Mouse (Mus musculus): ENCODE measurements at regions not wholly inside any gene's neighbourhood (a gene's known extent, or its start where the extent isn't known, plus 50 kb on each side); places are given as distances from the start of the nearest gene placed in this dataset.
A peak's percentile ranks its signal among the peaks of the same experiment; 100 is the strongest.

DNA sequence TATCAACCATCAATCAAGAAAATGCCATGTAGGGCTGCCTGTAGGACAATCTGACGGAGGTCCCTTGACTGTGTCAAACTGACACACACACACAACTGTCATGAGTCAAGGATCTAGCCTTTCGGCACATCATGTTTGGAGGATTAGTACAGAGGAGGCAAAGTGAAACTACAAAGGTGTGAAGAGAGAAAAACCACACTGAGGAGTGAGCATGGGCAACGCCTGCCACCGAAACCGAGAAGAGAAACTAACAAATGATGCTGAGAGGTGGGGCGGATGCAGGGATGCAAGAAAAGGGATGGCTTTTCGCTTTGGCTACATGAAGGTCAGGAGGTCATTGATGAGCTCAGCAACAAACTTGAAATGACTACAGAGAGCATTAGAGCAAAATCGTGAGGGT lies 111.8 kb upstream of the Bach2 start:
- Histone ChIP-seq H3K4me1 (no peaks in the 10 kb centered on the region), H3K9me3 (replicated peaks) (no peaks in the 10 kb centered on the region), H3K27ac (replicated peaks) (no peak overlapping the region), H3K4me3 (replicated peaks) (no peak overlapping the region), H3K9ac (replicated peaks) (no peak overlapping the region), H3K4me2 (no peak overlapping the region), H3K27me3 (replicated peaks) (no peaks in the 10 kb centered on the region), H3K36me3 (no peaks in the 10 kb centered on the region)
- 92% methylated on average over 8 of the region's 8 CpGs for WGBS
- ATAC-seq (ENCODE audit: low FRiP score) = no peak

GRCm38 (mm10) chr4:32130594-32130993 lies 108.0 kb upstream of the Bach2 start:
- Histone ChIP-seq H3K4me2 (no peak overlapping the region), H3K4me1 (no peaks in the 10 kb centered on the region), H3K27ac (replicated peaks) (no peak overlapping the region), H3K9ac (replicated peaks) (no peak overlapping the region), H3K36me3 (no peaks in the 10 kb centered on the region), H3K27me3 (replicated peaks) (no peaks in the 10 kb centered on the region), H3K4me3 (replicated peaks) (no peak overlapping the region), H3K9me3 (replicated peaks) (no peaks in the 10 kb centered on the region)
- 79% methylated on average over 12 of the region's 12 CpGs for WGBS
- no peak for ATAC-seq (ENCODE audit: low FRiP score)

GRCm38 (mm10) chr4:32131819-32132218 lies 106.8 kb upstream of the Bach2 start:
- Histone ChIP-seq H3K9ac (replicated peaks) (no peak overlapping the region), H3K36me3 (no peaks in the 10 kb centered on the region), H3K9me3 (replicated peaks) (no peaks in the 10 kb centered on the region), H3K4me3 (replicated peaks) (no peak overlapping the region), H3K27me3 (replicated peaks) (no peaks in the 10 kb centered on the region), H3K4me2 (no peak overlapping the region), H3K27ac (replicated peaks) (no peak overlapping the region), H3K4me1 (no peaks in the 10 kb centered on the region)
- ATAC-seq (ENCODE audit: low FRiP score) = no peak
- 88% methylated on average over 5 of the region's 5 CpGs for WGBS

- H3K4me3 ChIP-seq (replicated peaks) = no peak overlapping the region
- H3K9ac ChIP-seq (replicated peaks) = no peak overlapping the region
- H3K4me1 ChIP-seq = no peaks in the 10 kb centered on the region
- H3K9me3 ChIP-seq (replicated peaks) = no peaks in the 10 kb centered on the region
- H3K27me3 ChIP-seq (replicated peaks) = no peaks in the 10 kb centered on the region
- no peak overlapping the region for H3K27ac ChIP-seq (replicated peaks)
- WGBS = 76% methylated on average over 8 of the region's 10 CpGs
- no peak for ATAC-seq (ENCODE audit: low FRiP score)
- no peak overlapping the region for H3K4me2 ChIP-seq
- H3K36me3 ChIP-seq = no peaks in the 10 kb centered on the region
These were observed 102.5 kb upstream of the Bach2 start for GRCm38 (mm10) chr4:32136151-32136550.

DNA sequence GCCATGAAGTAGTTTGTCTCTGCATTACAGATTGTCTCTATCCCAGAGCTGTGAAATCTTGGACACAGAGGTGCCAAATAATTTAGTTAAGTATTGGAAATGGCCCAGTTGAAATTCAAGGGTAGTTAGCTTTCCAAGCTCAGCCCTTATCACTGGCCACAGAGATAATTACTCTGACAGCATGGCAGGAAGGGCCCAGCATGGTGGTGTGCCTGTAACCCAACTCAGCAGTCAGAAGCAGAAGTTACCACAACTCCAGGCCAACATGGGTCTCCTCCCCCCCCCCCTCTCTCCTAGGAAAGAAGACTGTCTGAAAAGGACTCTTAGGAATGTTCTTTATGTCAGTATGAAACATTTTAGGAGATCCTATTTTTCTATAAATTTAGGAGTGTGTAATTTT lies 101.4 kb upstream of the Bach2 start:
- Histone ChIP-seq H3K27me3 (replicated peaks) (no peaks in the 10 kb centered on the region), H3K27ac (replicated peaks) (no peak overlapping the region), H3K36me3 (no peaks in the 10 kb centered on the region), H3K9me3 (replicated peaks) (no peaks in the 10 kb centered on the region), H3K4me1 (no peaks in the 10 kb centered on the region), H3K4me3 (replicated peaks) (no peak overlapping the region), H3K9ac (replicated peaks) (no peak overlapping the region), H3K4me2 (no peak overlapping the region)
- no peak for ATAC-seq (ENCODE audit: low FRiP score)

GRCm38 (mm10) chr4:32137966-32138365 lies 100.6 kb upstream of the Bach2 start:
- 63% methylated on average over 10 of the region's 10 CpGs for WGBS

GRCm38 (mm10) chr4:32139586-32139985 lies 99.0 kb upstream of the Bach2 start:
- ATAC-seq (ENCODE audit: low FRiP score) = no peak
- WGBS = 86% methylated on average over 6 of the region's 6 CpGs
- no peak overlapping the region for H3K4me3 ChIP-seq (replicated peaks)
- H3K4me1 ChIP-seq = no peaks in the 10 kb centered on the region
- no peak overlapping the region for H3K4me2 ChIP-seq
- no peaks in the 10 kb centered on the region for H3K36me3 ChIP-seq
- H3K27me3 ChIP-seq (replicated peaks) = no peaks in the 10 kb centered on the region
- H3K27ac ChIP-seq (replicated peaks) = no peak overlapping the region
- no peaks in the 10 kb centered on the region for H3K9me3 ChIP-seq (replicated peaks)
- H3K9ac ChIP-seq (replicated peaks) = no peak overlapping the region

More at GRCm38 (mm10) chr4:32137966-32138365, 100.6 kb upstream of the Bach2 start:
- Histone ChIP-seq H3K9ac (replicated peaks) (no peak overlapping the region), H3K27ac (replicated peaks) (no peak overlapping the region), H3K9me3 (replicated peaks) (no peaks in the 10 kb centered on the region), H3K36me3 (no peaks in the 10 kb centered on the region), H3K4me3 (replicated peaks) (no peak overlapping the region), H3K4me1 (no peaks in the 10 kb centered on the region), H3K27me3 (replicated peaks) (no peaks in the 10 kb centered on the region), H3K4me2 (no peak overlapping the region)
- ATAC-seq (ENCODE audit: low FRiP score) = no peak

DNA sequence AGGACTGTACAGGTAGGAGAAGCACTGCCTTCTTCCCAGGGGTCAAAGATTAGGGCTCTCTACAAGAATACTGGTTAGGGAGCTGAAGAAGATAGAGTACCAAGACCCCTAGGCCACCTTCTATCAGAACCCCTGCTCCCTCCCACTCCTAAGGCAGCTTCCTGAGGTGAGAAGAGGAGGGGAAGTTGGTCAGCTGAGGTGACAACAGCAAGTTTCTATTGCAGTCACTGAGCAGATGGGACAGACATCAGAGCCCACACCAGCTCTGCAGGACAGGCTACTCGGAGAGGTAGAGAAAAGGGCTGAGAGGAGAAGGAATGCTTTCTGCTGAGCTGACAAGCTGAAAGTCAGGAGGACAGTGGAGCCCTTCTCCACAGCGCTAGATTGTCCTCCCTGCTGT lies 98.5 kb upstream of the Bach2 start:
- WGBS = 78% methylated on average over 2 of the region's 2 CpGs
- no peak overlapping the region for H3K27ac ChIP-seq (replicated peaks)
- H3K27me3 ChIP-seq (replicated peaks) = no peaks in the 10 kb centered on the region
- H3K4me2 ChIP-seq = no peak overlapping the region
- H3K9ac ChIP-seq (replicated peaks) = no peak overlapping the region
- H3K4me3 ChIP-seq (replicated peaks) = no peak overlapping the region
- no peaks in the 10 kb centered on the region for H3K36me3 ChIP-seq
- no peaks in the 10 kb centered on the region for H3K4me1 ChIP-seq
- no peak for ATAC-seq (ENCODE audit: low FRiP score)
- no peaks in the 10 kb centered on the region for H3K9me3 ChIP-seq (replicated peaks)

GRCm38 (mm10) chr4:32142198-32142597 lies 96.4 kb upstream of the Bach2 start:
- H3K27me3 ChIP-seq (replicated peaks) = no peaks in the 10 kb centered on the region
- ATAC-seq (ENCODE audit: low FRiP score) = no peak
- no peak overlapping the region for H3K4me3 ChIP-seq (replicated peaks)
- H3K4me2 ChIP-seq = no peak overlapping the region
- H3K9me3 ChIP-seq (replicated peaks) = no peaks in the 10 kb centered on the region
- no peak overlapping the region for H3K9ac ChIP-seq (replicated peaks)
- H3K27ac ChIP-seq (replicated peaks) = no peak overlapping the region
- no peaks in the 10 kb centered on the region for H3K36me3 ChIP-seq
- no peaks in the 10 kb centered on the region for H3K4me1 ChIP-seq
- 86% methylated on average over 4 of the region's 4 CpGs for WGBS

- no peak overlapping the region for H3K4me2 ChIP-seq
- no peaks in the 10 kb centered on the region for H3K9me3 ChIP-seq (replicated peaks)
- no peaks in the 10 kb centered on the region for H3K4me1 ChIP-seq
- H3K4me3 ChIP-seq (replicated peaks) = no peak overlapping the region
- WGBS = 52% methylated on average over 1 of the region's 1 CpGs
- H3K9ac ChIP-seq (replicated peaks) = no peak overlapping the region
- ATAC-seq (ENCODE audit: low FRiP score) = no peak
- H3K36me3 ChIP-seq = no peaks in the 10 kb centered on the region
- no peaks in the 10 kb centered on the region for H3K27me3 ChIP-seq (replicated peaks)
- no peak overlapping the region for H3K27ac ChIP-seq (replicated peaks)
These were observed 91.5 kb upstream of the Bach2 start for GRCm38 (mm10) chr4:32147146-32147545.

DNA sequence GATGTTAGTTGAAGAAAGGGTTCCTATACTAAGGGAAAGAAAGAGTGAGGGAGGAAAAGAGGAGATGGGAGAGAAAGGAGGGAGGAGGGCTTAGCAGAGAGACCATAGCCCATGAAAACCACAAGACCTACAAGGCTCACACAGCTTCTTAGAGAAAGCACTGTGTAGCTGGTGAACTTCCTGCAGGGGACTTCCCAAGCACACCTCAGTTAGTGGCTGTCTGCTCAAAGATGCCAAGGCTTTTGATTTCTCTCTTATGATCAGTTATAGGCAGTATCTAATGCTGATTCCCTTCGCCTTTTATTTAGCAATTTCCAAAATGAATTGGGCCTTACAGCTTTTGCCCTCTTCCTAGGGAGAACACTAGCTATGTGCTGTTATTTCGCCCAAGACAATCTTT lies 90.0 kb upstream of the Bach2 start:
- Histone ChIP-seq H3K4me1 (no peaks in the 10 kb centered on the region), H3K27ac (replicated peaks) (no peak overlapping the region), H3K4me2 (no peak overlapping the region), H3K36me3 (no peaks in the 10 kb centered on the region), H3K4me3 (replicated peaks) (no peak overlapping the region), H3K27me3 (replicated peaks) (no peaks in the 10 kb centered on the region), H3K9me3 (replicated peaks) (no peaks in the 10 kb centered on the region), H3K9ac (replicated peaks) (no peak overlapping the region)
- 94% methylated on average over 2 of the region's 2 CpGs for WGBS
- ATAC-seq (ENCODE audit: low FRiP score) = no peak

DNA sequence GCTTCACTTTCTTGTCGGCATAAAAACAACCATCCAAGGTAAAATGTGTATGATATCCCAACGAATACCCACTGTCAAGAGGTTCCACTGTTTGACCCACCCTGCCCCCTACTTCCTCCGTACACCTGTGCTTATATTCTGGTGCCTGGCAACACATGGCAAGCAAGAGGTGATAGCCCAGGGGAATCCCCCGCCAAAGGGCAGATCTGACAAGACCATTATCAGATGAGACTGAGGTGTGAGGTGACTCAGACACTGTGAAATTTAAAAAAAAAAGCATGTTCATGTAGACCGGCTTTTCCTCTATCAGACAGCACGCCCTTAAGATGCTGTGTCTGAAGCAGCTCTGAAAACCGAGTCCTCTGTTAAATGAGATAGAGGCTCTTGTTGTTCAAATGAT lies 89.4 kb upstream of the Bach2 start:
- Histone ChIP-seq H3K27me3 (replicated peaks) (no peaks in the 10 kb centered on the region), H3K9ac (replicated peaks) (no peak overlapping the region), H3K4me2 (no peak overlapping the region), H3K9me3 (replicated peaks) (no peaks in the 10 kb centered on the region), H3K4me1 (no peaks in the 10 kb centered on the region), H3K27ac (replicated peaks) (no peak overlapping the region), H3K4me3 (replicated peaks) (no peak overlapping the region), H3K36me3 (no peaks in the 10 kb centered on the region)
- WGBS = 83% methylated on average over 7 of the region's 7 CpGs
- ATAC-seq (ENCODE audit: low FRiP score) = no peak

DNA sequence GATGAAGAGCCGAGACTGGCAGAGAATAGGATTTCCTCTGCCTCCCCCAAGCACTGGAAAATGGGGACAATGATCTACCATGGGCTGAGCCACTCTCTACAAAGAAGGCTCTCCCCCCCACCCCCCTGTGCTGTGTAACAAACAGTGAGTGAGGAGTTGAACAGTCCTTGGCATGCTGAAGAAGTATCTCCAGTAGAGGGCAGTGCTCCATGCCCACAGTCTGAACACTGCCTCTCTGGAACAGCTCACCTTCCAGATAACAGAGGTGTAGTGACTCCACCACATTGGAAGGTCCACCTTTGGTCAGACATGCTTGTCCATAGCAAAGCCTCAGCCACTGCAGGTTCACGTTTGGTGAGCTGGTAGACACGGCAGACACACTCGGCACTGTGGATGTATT lies 85.2 kb upstream of the Bach2 start:
- ATAC-seq (ENCODE audit: low FRiP score) = peak; percentile 70
- H3K4me2 ChIP-seq = no peak overlapping the region
- no peak overlapping the region for H3K27ac ChIP-seq (replicated peaks)
- 71% methylated on average over 4 of the region's 4 CpGs for WGBS
- no peaks in the 10 kb centered on the region for H3K36me3 ChIP-seq
- H3K4me1 ChIP-seq = no peaks in the 10 kb centered on the region
- no peaks in the 10 kb centered on the region for H3K9me3 ChIP-seq (replicated peaks)
- no peaks in the 10 kb centered on the region for H3K27me3 ChIP-seq (replicated peaks)
- H3K9ac ChIP-seq (replicated peaks) = no peak overlapping the region
- no peak overlapping the region for H3K4me3 ChIP-seq (replicated peaks)

All from neural tube, embryonic 15.5 days (tissue).